Mouse (Mus musculus) embryonic fibroblast, embryonic 13.5 days (primary cell): ENCODE results near the gene Zfp429. TPM values are rescaled to one million over a fixed set of nuclear protein-coding genes. Genes with fewer than 3 reads are reported as not detected.
"Not testable (repeated sequence)": the region's sequence is repeated elsewhere in the genome, so short reads cannot be mapped to it uniquely, and the experiment has no call there.

Experiments used
- H3K27ac ChIP-seq: 2 replicates; pipeline ENCODE4 v1.5.1; 2012; ENCODE audit warnings: low read length, control low read depth, inconsistent platforms; ENCODE audit not compliant: insufficient read depth
- H3K4me1 ChIP-seq: 2 replicates; pipeline ENCODE4 v1.6.1; 2011; ENCODE audit warnings: low read length; ENCODE audit not compliant: control insufficient read depth, insufficient read depth
- H3K4me3 ChIP-seq: 2 replicates; pipeline ENCODE4 v1.5.1; 2011; ENCODE audit warnings: mild to moderate bottlenecking, control low read depth, low read length; ENCODE audit not compliant: insufficient read depth
- CTCF ChIP-seq: IDR thresholded peaks from 2 replicates; pipeline ENCODE4 v1.5.1; 2011; ENCODE audit warnings: mild to moderate bottlenecking, control low read depth, low read length, moderate library complexity, borderline replicate concordance; ENCODE audit not compliant: insufficient read depth
- POLR2A ChIP-seq: IDR thresholded peaks from 2 replicates; pipeline ENCODE4 v1.6.1; 2011; ENCODE audit warnings: low read depth, mild to moderate bottlenecking, control low read depth, low read length, moderate library complexity
- polyA plus RNA-seq: library from polyadenylated mRNA; stranded (reverse); fragments of >200 nt; gene quantifications from 2 replicates; pipeline ENCODE4 v1.2.4, GENCODE M21; 2011; ENCODE audit warnings: low read depth; ENCODE audit not compliant: missing spikeins, insufficient read length

Gene Zfp429
- polyA plus RNA-seq, 1 experiment = 11.7 TPM

GRCm38 (mm10) chr13:67375050-67375911 lies 24.3 kb downstream of the Zfp429 start, which contains the start of the genes Gm28041 and Zfp456:
Gm28041 (minus strand) TSS chr13:67375733.
Zfp456 (minus strand) TSS chr13:67375810.
- H3K4me1 ChIP-seq, H3K27ac ChIP-seq: not testable (repeated sequence)
- TF ChIP-seq POLR2A = peak; percentile 42; the same call in 1 of the 2 replicates
- peak within 1 kb of the TSS; percentile 78 for H3K4me3 ChIP-seq

GRCm38 (mm10) chr13:67360131-67360744 lies 39.4 kb downstream of the Zfp429 start, which contains the start of the genes Gm28044 and Zfp953:
Gm28044 (minus strand) TSS chr13:67360536.
Zfp953 (minus strand) TSS chr13:67360605.
- peak within 1 kb of the TSS; percentile 36 for H3K27ac ChIP-seq
- TF ChIP-seq POLR2A (peak; percentile 63), CTCF (no peak)
- peak within 1 kb of the TSS; percentile 88 for H3K4me3 ChIP-seq
- no peaks in the 10 kb centered on the region for H3K4me1 ChIP-seq

DNA sequence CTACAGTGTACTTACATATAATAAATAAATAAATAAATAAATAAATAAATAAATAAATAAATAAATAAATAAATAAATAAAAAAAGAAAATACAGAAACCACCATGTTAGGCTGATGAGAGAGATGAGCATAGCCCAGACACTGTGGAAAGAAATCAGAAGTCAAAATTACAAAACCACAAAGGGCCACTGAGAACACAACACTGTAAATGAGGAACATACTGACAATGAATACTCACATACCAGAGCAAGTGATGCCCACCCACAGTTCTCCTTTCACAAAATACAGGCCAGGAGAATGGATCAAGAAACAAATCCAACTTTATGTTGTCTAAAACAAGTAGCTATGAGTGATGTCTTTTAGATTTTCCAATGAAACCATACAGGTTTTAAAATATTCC lies 47.8 kb downstream of the Zfp429 start:
- TF ChIP-seq POLR2A = no peak
- TF ChIP-seq CTCF = no peak
- H3K4me1 ChIP-seq = no peaks in the 10 kb centered on the region
- H3K27ac ChIP-seq = no peak overlapping the region
- H3K4me3 ChIP-seq = no peak overlapping the region

GRCm38 (mm10) chr13:67343422-67343821 lies 56.2 kb downstream of the Zfp429 start:
- no peaks in the 10 kb centered on the region for H3K4me1 ChIP-seq
- no peak overlapping the region for H3K4me3 ChIP-seq
- TF ChIP-seq CTCF (no peak), POLR2A (no peak)
- H3K27ac ChIP-seq = no peak overlapping the region

Other genes starting within 250 kb of the Zfp429 start
- gene Rsl1, start 226.6 kb downstream of the Zfp429 start, polyA plus RNA-seq = 6.5 and 7.3 TPM in 2 replicates
- gene Zfp455, start 205.3 kb downstream of the Zfp429 start, polyA plus RNA-seq = 1.2 and 1.5 TPM in 2 replicates
- 3.3 and 4.6 TPM in 2 replicates for gene Zfp458, start 121.4 kb downstream of the Zfp429 start, polyA plus RNA-seq
- 0.57 and 1.6 TPM in 2 replicates for gene Zfp457, start 93.3 kb downstream of the Zfp429 start, polyA plus RNA-seq
- gene Zfp595, start 67.2 kb downstream of the Zfp429 start, polyA plus RNA-seq = 6.4 and 8.6 TPM in 2 replicates
- not detected in 2 replicates for gene Gm28044, start 39.3 kb downstream of the Zfp429 start, polyA plus RNA-seq
- 1.8 and 2.7 TPM in 2 replicates for gene Zfp953, start 39.2 kb downstream of the Zfp429 start, polyA plus RNA-seq
- 2.3 and 2.4 TPM in 2 replicates for gene Gm28041, start 24.1 kb downstream of the Zfp429 start, polyA plus RNA-seq
- 1.1 and 3.9 TPM in 2 replicates for gene Zfp456, start 24.0 kb downstream of the Zfp429 start, polyA plus RNA-seq
- 0.30 TPM in 1 of 2 replicates, not detected in the other for gene Zfp459, start 21.6 kb upstream of the Zfp429 start, polyA plus RNA-seq
- 12.8 and 13.8 TPM in 2 replicates for gene Zfp874a, start 51.8 kb upstream of the Zfp429 start, polyA plus RNA-seq
- gene Zfp874b, start 84.4 kb upstream of the Zfp429 start, polyA plus RNA-seq = 7.3 and 8.1 TPM in 2 replicates
- gene Zfp58, start 100.7 kb upstream of the Zfp429 start, polyA plus RNA-seq = 6.7 and 7.6 TPM in 2 replicates
- gene Gm26965, start 126.3 kb upstream of the Zfp429 start, polyA plus RNA-seq = 1.5 TPM in 1 of 2 replicates, not detected in the other
- gene Zfp87, start 126.4 kb upstream of the Zfp429 start, polyA plus RNA-seq = 13.1 and 15.2 TPM in 2 replicates
- 5.6 and 7.6 TPM in 2 replicates for gene Zfp748, start 154.0 kb upstream of the Zfp429 start, polyA plus RNA-seq
- gene Zfp729b, start 209.9 kb upstream of the Zfp429 start, polyA plus RNA-seq = 6.1 and 7.0 TPM in 2 replicates
- gene Gm49345, start 237.9 kb upstream of the Zfp429 start, polyA plus RNA-seq = 5.6 and 6.6 TPM in 2 replicates
- 7.0 and 10.7 TPM in 2 replicates for gene Zfp729a, start 238.0 kb upstream of the Zfp429 start, polyA plus RNA-seq